Mouse (Mus musculus): ENCODE measurements around the gene Por. TPM values are rescaled to one million over a fixed set of nuclear protein-coding genes. Genes with fewer than 3 reads are reported as not detected.

The Por gene
- polyA plus RNA-seq, 1 experiment from 2014 or later = 37.0 TPM

DNA sequence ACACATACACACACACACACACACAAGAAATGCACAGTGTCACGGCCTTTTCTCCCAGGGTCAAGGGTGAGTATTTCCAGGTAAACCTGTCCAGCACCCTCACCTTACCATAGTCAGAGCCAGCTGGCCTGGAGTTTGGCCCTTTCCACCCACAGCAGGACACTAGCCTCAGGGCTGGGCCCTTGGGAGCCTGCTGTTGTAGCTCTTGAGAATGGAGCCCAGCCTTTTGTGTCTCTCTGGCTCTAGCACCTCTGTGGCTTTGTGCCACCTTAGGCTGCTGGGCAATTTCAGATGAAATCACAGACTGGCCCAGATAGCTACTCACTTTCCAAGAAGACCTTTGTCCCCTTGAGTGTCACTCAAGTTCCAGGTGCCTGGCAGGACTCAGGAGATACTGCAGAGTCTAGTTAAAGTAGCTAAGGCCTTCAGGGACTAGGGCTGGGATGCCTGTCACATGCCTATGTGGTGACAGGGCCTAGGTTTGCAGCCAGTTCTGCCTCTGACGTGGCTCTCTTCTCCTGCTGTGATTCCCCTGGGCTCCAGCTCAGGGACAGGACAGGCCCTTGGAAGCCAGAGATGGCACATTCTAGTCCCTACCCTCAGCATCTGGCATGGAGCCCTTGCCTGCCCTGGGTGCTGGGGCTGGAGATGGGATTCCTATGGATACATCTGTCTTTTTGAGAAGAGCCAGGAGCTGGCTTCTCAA is 57.0 kb downstream of the Por start:
- H3K4me2 ChIP-seq = no peak overlapping the region
- peaks cover 37% of the 10 kb centered on the region for H3K36me3 ChIP-seq (replicated peaks)
- no peaks in the 10 kb centered on the region for H3K9me3 ChIP-seq (replicated peaks)
- 0 out of 2 replicates have a peak, but pooled peaks cover 8% of the 10 kb centered on the region for H3K4me1 ChIP-seq (replicated peaks)
- H3K27ac ChIP-seq (replicated peaks) = no peak overlapping the region
- 47% methylated on average over 2 of the region's 2 CpGs for WGBS (ENCODE audit: insufficient replicate concordance)
- no peak overlapping the region for H3K9ac ChIP-seq
- H3K27me3 ChIP-seq = no peaks in the 10 kb centered on the region
- ATAC-seq (ENCODE audit: insufficient read depth) = no peak
- no peak overlapping the region for H3K4me3 ChIP-seq (replicated peaks)

DNA sequence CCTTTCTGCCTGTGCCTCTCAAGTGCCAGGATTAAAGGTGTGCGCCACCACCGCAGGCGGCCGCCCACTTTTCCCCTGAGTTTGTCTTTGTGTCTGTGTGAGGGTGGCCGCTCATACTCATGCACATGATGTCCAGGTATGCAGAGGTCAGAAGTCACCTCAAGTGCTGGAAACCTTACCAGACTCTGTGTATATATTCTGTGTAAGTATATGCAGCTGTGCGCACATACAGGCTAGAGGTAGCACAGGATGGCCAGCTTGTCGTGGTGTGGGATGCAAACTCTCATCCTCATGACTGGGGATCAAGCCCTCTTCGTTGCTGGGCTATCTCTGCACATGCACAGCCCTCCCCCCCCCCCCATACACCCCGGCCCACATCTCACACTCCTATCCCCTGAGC is 58.0 kb downstream of the Por start:
- H3K9ac ChIP-seq = no peak overlapping the region
- no peaks in the 10 kb centered on the region for H3K9me3 ChIP-seq (replicated peaks)
- H3K27ac ChIP-seq (replicated peaks) = no peak overlapping the region
- no peak for ATAC-seq (ENCODE audit: insufficient read depth)
- H3K4me1 ChIP-seq (replicated peaks) = 0 out of 2 replicates have a peak, but pooled peaks cover 8% of the 10 kb centered on the region
- no peak overlapping the region for H3K4me2 ChIP-seq
- peaks cover 42% of the 10 kb centered on the region for H3K36me3 ChIP-seq (replicated peaks)
- WGBS (ENCODE audit: insufficient replicate concordance) = 84% methylated on average over 9 of the region's 9 CpGs
- H3K4me3 ChIP-seq (replicated peaks) = no peak overlapping the region
- no peaks in the 10 kb centered on the region for H3K27me3 ChIP-seq

DNA sequence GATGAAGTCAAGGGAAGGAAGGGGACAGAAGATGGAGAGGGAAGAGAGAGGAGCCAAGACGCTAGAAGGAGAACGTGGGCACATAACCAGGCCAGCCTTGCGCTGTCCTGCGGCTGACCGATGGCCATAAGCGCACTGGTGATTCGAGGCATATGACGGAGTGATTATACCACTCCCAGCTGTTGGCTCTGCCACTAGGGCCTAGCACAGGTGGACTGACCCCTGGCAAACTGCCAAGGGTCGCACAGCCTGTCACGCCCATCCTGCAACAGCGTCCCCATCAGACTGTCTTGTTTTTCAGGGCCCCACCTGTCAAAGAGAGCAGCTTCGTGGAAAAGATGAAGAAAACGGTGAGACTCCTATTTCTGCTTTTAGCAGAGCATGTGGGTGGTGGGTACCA is 58.5 kb downstream of the Por start:
- ATAC-seq (ENCODE audit: insufficient read depth) = no peak
- Histone ChIP-seq H3K4me3 (replicated peaks) (no peak overlapping the region), H3K9ac (no peak overlapping the region), H3K4me2 (no peak overlapping the region), H3K9me3 (replicated peaks) (no peaks in the 10 kb centered on the region), H3K27me3 (no peaks in the 10 kb centered on the region), H3K4me1 (replicated peaks) (0 out of 2 replicates have a peak, but pooled peaks cover 8% of the 10 kb centered on the region), H3K36me3 (replicated peaks) (peaks cover 47% of the 10 kb centered on the region), H3K27ac (replicated peaks) (no peak overlapping the region)
- WGBS (ENCODE audit: insufficient replicate concordance) = 75% methylated on average over 13 of the region's 13 CpGs

DNA sequence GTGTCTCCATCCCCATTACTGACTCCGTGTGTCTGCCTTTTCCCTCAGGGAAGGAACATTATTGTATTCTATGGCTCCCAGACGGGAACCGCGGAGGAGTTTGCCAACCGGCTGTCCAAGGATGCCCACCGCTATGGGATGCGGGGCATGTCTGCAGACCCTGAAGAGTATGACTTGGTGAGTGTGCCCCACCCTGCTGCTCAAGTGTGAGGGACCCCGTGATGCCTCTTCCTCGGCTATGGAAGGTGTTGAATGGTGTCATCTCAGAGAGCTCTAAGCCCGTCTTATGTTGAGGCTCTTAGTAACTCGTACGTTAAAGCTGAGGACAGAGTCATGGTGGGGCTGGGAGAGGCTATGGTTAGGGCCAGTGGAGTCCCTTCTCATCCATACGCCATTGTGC is 59.5 kb downstream of the Por start:
- no peak overlapping the region for H3K4me3 ChIP-seq (replicated peaks)
- no peaks in the 10 kb centered on the region for H3K27me3 ChIP-seq
- WGBS (ENCODE audit: insufficient replicate concordance) = 84% methylated on average over 13 of the region's 13 CpGs
- H3K4me2 ChIP-seq = no peak overlapping the region
- no peak overlapping the region for H3K27ac ChIP-seq (replicated peaks)
- no peak overlapping the region for H3K9ac ChIP-seq
- H3K4me1 ChIP-seq (replicated peaks) = 0 out of 2 replicates have a peak, but pooled peaks cover 8% of the 10 kb centered on the region
- H3K9me3 ChIP-seq (replicated peaks) = no peaks in the 10 kb centered on the region
- peaks cover 57% of the 10 kb centered on the region for H3K36me3 ChIP-seq (replicated peaks)
- no peak for ATAC-seq (ENCODE audit: insufficient read depth)

DNA sequence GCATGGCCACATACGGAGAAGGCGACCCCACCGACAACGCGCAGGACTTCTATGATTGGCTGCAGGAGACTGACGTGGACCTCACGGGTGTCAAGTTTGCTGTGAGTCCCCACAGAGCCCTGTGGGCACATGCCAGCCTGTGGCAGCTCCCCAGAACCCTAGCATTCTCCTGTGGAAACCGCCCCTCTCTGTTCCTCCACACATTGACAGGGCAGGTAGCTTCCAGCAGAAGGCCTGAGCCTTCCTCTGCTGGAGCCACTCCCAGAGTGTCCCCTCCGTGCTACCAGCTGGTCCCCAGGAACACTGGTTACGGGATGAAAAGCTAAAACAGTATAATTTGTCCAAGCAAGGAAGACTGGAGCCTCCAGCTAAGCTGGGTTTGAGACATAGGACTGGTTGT is 60.4 kb downstream of the Por start:
- Histone ChIP-seq H3K9ac (no peak overlapping the region), H3K27me3 (no peaks in the 10 kb centered on the region), H3K36me3 (replicated peaks) (peaks cover 65% of the 10 kb centered on the region), H3K4me3 (replicated peaks) (no peak overlapping the region), H3K9me3 (replicated peaks) (no peaks in the 10 kb centered on the region), H3K4me1 (replicated peaks) (0 out of 2 replicates have a peak, but pooled peaks cover 8% of the 10 kb centered on the region), H3K27ac (replicated peaks) (no peak overlapping the region), H3K4me2 (no peak overlapping the region)
- WGBS (ENCODE audit: insufficient replicate concordance) = 83% methylated on average over 10 of the region's 10 CpGs
- ATAC-seq (ENCODE audit: insufficient read depth) = no peak

DNA sequence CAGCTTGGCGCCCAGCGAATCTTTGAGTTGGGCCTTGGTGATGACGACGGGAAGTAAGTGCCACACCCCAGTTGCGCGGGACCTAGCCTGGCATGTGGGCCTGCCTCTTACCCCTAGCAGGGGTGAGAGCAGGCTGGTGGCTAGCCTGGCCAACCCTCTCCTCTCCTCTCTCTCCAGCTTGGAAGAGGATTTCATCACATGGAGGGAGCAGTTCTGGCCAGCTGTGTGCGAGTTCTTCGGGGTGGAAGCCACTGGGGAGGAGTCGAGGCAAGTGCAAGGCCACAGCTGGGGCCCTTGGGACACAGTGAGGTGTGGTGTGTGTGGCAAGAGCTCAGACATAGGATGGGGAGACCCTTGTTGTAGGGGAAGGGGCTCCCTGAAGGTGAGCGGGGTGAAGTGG is 61.1 kb downstream of the Por start:
- Histone ChIP-seq H3K36me3 (replicated peaks) (peaks cover 65% of the 10 kb centered on the region), H3K9me3 (replicated peaks) (no peaks in the 10 kb centered on the region), H3K4me1 (replicated peaks) (peaks cover 8% of the 10 kb centered on the region; the same call in 1 of the 2 replicates), H3K4me3 (replicated peaks) (no peak overlapping the region), H3K9ac (no peak overlapping the region), H3K27ac (replicated peaks) (no peak overlapping the region), H3K4me2 (no peak overlapping the region), H3K27me3 (no peaks in the 10 kb centered on the region)
- 85% methylated on average over 10 of the region's 10 CpGs for WGBS (ENCODE audit: insufficient replicate concordance)
- no peak for ATAC-seq (ENCODE audit: insufficient read depth)

DNA sequence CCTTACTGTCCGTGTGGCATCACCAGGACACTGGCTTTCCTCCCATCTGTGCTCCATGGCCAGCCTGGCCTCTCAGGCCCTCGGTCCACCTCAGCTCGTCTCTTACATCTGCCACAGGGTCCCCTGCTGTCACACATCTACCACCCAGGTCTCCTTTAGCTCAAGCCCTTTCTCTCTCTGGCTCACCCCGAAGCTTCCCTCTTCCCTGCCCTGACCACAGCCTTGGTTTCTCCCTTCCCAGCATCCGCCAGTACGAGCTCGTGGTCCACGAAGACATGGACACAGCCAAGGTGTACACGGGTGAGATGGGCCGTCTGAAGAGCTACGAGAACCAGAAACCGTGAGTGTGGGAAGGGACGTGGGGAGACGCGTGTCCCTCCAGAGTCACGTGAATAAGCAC is 61.5 kb downstream of the Por start:
- no peak for ATAC-seq (ENCODE audit: insufficient read depth)
- H3K4me2 ChIP-seq = no peak overlapping the region
- H3K9me3 ChIP-seq (replicated peaks) = no peaks in the 10 kb centered on the region
- H3K4me1 ChIP-seq (replicated peaks) = peaks cover 8% of the 10 kb centered on the region; the same call in 1 of the 2 replicates
- H3K27ac ChIP-seq (replicated peaks) = no peak overlapping the region
- no peaks in the 10 kb centered on the region for H3K27me3 ChIP-seq
- no peak overlapping the region for H3K4me3 ChIP-seq (replicated peaks)
- H3K9ac ChIP-seq = no peak overlapping the region
- 87% methylated on average over 16 of the region's 16 CpGs for WGBS (ENCODE audit: insufficient replicate concordance)
- peaks cover 65% of the 10 kb centered on the region for H3K36me3 ChIP-seq (replicated peaks)

DNA sequence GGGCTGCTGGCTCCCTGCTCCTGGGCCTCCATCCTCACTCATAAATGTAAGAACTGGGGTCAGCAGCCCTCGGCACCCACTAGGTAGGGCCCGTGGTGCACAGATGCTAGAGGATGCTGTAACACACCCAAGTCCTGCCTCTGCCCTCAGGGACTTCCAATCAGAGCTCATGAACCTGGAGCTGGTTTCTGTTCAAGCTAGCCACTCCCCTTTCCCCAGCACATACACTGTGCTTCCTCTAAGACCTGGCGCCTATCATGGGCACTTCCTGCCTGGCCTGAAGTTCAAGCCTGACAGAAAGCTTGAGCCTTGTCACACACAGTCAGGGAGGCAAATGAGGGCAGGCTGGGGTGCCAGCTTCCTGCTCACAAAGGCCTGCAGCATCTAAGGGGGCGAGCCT is 63.2 kb downstream of the Por start:
- H3K4me3 ChIP-seq (replicated peaks) = no peak overlapping the region
- no peaks in the 10 kb centered on the region for H3K27me3 ChIP-seq
- WGBS (ENCODE audit: insufficient replicate concordance) = 67% methylated on average over 4 of the region's 4 CpGs
- H3K9ac ChIP-seq = no peak overlapping the region
- H3K36me3 ChIP-seq (replicated peaks) = peaks cover 65% of the 10 kb centered on the region
- no peak overlapping the region for H3K4me2 ChIP-seq
- no peak overlapping the region for H3K27ac ChIP-seq (replicated peaks)
- no peak for ATAC-seq (ENCODE audit: insufficient read depth)
- H3K9me3 ChIP-seq (replicated peaks) = no peaks in the 10 kb centered on the region
- no peaks in the 10 kb centered on the region; the same call in 1 of the 2 replicates for H3K4me1 ChIP-seq (replicated peaks)

DNA sequence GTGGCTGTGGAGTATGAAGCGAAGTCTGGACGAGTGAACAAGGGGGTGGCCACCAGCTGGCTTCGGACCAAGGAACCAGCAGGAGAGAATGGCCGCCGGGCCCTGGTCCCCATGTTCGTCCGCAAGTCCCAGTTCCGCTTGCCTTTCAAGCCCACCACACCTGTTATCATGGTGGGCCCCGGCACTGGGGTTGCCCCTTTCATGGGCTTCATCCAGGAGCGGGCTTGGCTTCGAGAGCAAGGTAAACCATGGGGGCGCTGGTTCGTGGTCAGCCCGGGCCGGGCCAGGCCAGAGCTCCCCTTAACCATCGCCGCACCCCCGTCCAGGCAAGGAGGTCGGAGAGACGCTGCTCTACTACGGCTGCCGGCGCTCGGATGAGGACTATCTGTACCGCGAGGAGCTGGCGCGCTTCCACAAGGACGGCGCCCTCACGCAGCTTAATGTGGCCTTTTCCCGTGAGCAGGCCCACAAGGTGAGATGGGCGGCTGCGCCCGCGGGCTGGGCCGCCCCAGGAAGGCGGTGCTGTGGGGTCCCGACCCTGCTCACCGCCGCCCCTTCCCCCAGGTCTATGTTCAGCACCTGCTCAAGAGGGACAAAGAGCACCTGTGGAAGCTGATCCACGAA is 64.3 kb downstream of the Por start:
- Histone ChIP-seq H3K4me2 (no peak overlapping the region), H3K4me1 (replicated peaks) (no peaks in the 10 kb centered on the region; the same call in 1 of the 2 replicates), H3K9me3 (replicated peaks) (no peaks in the 10 kb centered on the region), H3K27me3 (no peaks in the 10 kb centered on the region), H3K4me3 (replicated peaks) (no peak overlapping the region), H3K9ac (no peak overlapping the region), H3K27ac (replicated peaks) (no peak overlapping the region), H3K36me3 (replicated peaks) (peaks cover 60% of the 10 kb centered on the region)
- ATAC-seq (ENCODE audit: insufficient read depth) = no peak
- 88% methylated on average over 42 of the region's 42 CpGs for WGBS (ENCODE audit: insufficient replicate concordance)

DNA sequence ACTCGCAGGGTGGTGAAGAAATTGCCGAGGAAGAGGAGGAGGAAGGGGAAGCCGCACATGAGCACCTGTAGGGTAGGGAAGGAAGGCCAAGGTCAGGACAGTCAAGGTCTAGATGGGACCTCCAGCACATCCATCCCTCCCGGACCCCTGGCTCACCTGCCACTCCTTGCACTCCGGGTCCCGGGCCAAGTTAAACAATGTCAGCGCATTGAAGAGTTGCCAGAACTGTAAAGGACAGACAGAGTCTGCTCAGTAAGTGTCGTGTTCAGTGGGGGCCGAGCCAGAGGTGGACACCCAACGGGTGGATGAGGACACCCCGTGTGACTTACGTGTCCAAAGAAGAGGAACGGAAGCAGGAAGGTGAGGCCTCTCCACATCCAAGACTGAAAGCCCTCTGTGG is 65.9 kb downstream of the Por start:
- WGBS (ENCODE audit: insufficient replicate concordance) = 78% methylated on average over 13 of the region's 13 CpGs
- Histone ChIP-seq H3K27ac (replicated peaks) (no peak overlapping the region), H3K27me3 (no peaks in the 10 kb centered on the region), H3K4me1 (replicated peaks) (no peaks in the 10 kb centered on the region; the same call in 1 of the 2 replicates), H3K9ac (no peak overlapping the region), H3K4me2 (no peak overlapping the region), H3K9me3 (replicated peaks) (no peaks in the 10 kb centered on the region), H3K36me3 (replicated peaks) (peaks cover 47% of the 10 kb centered on the region), H3K4me3 (replicated peaks) (no peak overlapping the region)
- ATAC-seq (ENCODE audit: insufficient read depth) = no peak

DNA sequence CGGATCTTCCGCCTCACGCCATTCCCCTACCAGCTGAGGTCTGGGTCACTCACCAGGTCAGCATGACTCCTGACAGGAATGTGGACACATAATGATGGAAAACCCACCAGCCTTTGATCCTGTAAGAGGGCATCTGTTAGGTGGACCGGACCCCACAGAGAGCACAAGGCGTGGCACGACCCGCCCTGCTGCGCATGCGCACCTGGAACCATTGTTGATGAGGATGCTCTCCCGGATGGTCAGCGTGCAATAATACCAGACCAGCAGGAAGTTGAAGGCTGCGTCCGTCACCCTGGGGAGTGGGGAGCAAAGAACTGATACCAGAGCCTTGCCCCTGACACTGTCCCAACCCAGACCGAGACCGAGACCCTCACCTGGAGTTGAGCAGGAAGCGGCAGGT is 66.7 kb downstream of the Por start:
- no peak overlapping the region for H3K9ac ChIP-seq
- peaks cover 41% of the 10 kb centered on the region for H3K36me3 ChIP-seq (replicated peaks)
- ATAC-seq (ENCODE audit: insufficient read depth) = no peak
- no peak overlapping the region for H3K27ac ChIP-seq (replicated peaks)
- no peaks in the 10 kb centered on the region; the same call in 1 of the 2 replicates for H3K4me1 ChIP-seq (replicated peaks)
- WGBS (ENCODE audit: insufficient replicate concordance) = 85% methylated on average over 16 of the region's 16 CpGs
- no peaks in the 10 kb centered on the region for H3K27me3 ChIP-seq
- no peak overlapping the region for H3K4me2 ChIP-seq
- no peaks in the 10 kb centered on the region for H3K9me3 ChIP-seq (replicated peaks)
- H3K4me3 ChIP-seq (replicated peaks) = no peak overlapping the region

All from liver, embryonic 15.5 days (tissue).